Mouse (Mus musculus): ENCODE measurements around the gene Tesk1. TPM values are rescaled to one million over a fixed set of nuclear protein-coding genes. Genes with fewer than 3 reads are reported as not detected.

The Tesk1 gene
- polyA plus RNA-seq, 1 experiment from 2014 or later: 0.15 TPM

DNA sequence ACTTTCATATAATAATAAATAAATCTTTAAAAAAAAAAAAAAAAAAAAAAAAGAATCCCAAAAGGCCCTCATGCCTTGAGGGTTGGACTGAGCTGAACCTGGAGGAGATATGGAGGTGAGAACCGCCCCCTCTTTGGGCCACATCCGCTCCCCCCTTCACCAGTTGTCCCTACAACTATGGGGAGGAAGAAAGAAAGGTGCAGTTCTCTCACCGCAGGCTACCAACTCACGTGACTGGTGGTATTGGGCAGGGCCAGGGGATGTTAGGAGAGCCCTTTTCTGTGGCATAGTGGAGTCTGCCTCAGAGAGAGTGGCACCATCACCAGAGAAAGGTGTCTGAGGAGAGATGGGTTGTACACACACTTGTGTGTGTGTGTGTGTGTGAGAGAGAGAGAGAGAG is 14.7 kb downstream of the Tesk1 start:
- 26% methylated on average over 4 of the region's 4 CpGs for WGBS (ENCODE audit: insufficient replicate concordance)
- no peaks in the 10 kb centered on the region for H3K4me1 ChIP-seq (ENCODE audit: control insufficient read depth, low read depth, low read length)
- no peak overlapping the region; the same call in 1 of the 2 replicates for H3K27ac ChIP-seq (ENCODE audit: low read length)
- no peak for ATAC-seq (ENCODE audit: low read depth)
- no peak overlapping the region for H3K9ac ChIP-seq (ENCODE audit: low read depth, low read length)
- H3K27me3 ChIP-seq (ENCODE audit: control insufficient read depth, insufficient read depth, low read depth, low read length): peaks cover 33% of the 10 kb centered on the region
- no peaks in the 10 kb centered on the region for H3K36me3 ChIP-seq (ENCODE audit: control insufficient read depth, insufficient read depth)
- no peak overlapping the region for H3K4me3 ChIP-seq (ENCODE audit: low read depth, low read length)
- H3K4me2 ChIP-seq (ENCODE audit: low read depth, low read length): no peak overlapping the region
- no peaks in the 10 kb centered on the region for H3K9me3 ChIP-seq (replicated peaks; ENCODE audit: control insufficient read depth, low read length)

- Histone ChIP-seq H3K4me3 (ENCODE audit: low read depth, low read length) (no peak overlapping the region), H3K9me3 (replicated peaks; ENCODE audit: control insufficient read depth, low read length) (no peaks in the 10 kb centered on the region), H3K27ac (ENCODE audit: low read length) (no peak overlapping the region), H3K4me1 (ENCODE audit: control insufficient read depth, low read depth, low read length) (no peaks in the 10 kb centered on the region), H3K36me3 (ENCODE audit: control insufficient read depth, insufficient read depth) (no peaks in the 10 kb centered on the region), H3K27me3 (ENCODE audit: control insufficient read depth, insufficient read depth, low read depth, low read length) (peaks cover 28% of the 10 kb centered on the region), H3K9ac (ENCODE audit: low read depth, low read length) (no peak overlapping the region), H3K4me2 (ENCODE audit: low read depth, low read length) (no peak overlapping the region)
- 20% methylated on average over 8 of the region's 8 CpGs for WGBS (ENCODE audit: insufficient replicate concordance)
- no peak for ATAC-seq (ENCODE audit: low read depth)
These were observed 15.4 kb downstream of the Tesk1 start for GRCm38 (mm10) chr4:43457124-43457523.

GRCm38 (mm10) chr4:43463102-43463501 is 21.4 kb downstream of the Tesk1 start:
- no peaks in the 10 kb centered on the region for H3K9me3 ChIP-seq (replicated peaks; ENCODE audit: control insufficient read depth, low read length)
- no peaks in the 10 kb centered on the region for H3K36me3 ChIP-seq (ENCODE audit: control insufficient read depth, insufficient read depth)
- no peaks in the 10 kb centered on the region for H3K4me1 ChIP-seq (ENCODE audit: control insufficient read depth, low read depth, low read length)
- 49% methylated on average over 5 of the region's 5 CpGs for WGBS (ENCODE audit: insufficient replicate concordance)
- no peak overlapping the region for H3K27ac ChIP-seq (ENCODE audit: low read length)
- H3K27me3 ChIP-seq (ENCODE audit: control insufficient read depth, insufficient read depth, low read depth, low read length): no peaks in the 10 kb centered on the region
- no peak overlapping the region for H3K9ac ChIP-seq (ENCODE audit: low read depth, low read length)
- H3K4me2 ChIP-seq (ENCODE audit: low read depth, low read length): no peak overlapping the region
- no peak for ATAC-seq (ENCODE audit: low read depth)
- H3K4me3 ChIP-seq (ENCODE audit: low read depth, low read length): no peak overlapping the region

GRCm38 (mm10) chr4:43465935-43466334 is 24.2 kb downstream of the Tesk1 start:
- no peaks in the 10 kb centered on the region for H3K36me3 ChIP-seq (ENCODE audit: control insufficient read depth, insufficient read depth)
- no peaks in the 10 kb centered on the region for H3K27me3 ChIP-seq (ENCODE audit: control insufficient read depth, insufficient read depth, low read depth, low read length)
- no peak overlapping the region for H3K4me2 ChIP-seq (ENCODE audit: low read depth, low read length)
- no peaks in the 10 kb centered on the region for H3K9me3 ChIP-seq (replicated peaks; ENCODE audit: control insufficient read depth, low read length)
- no peaks in the 10 kb centered on the region for H3K4me1 ChIP-seq (ENCODE audit: control insufficient read depth, low read depth, low read length)
- ATAC-seq (ENCODE audit: low read depth): no peak
- 43% methylated on average over 6 of the region's 6 CpGs for WGBS (ENCODE audit: insufficient replicate concordance)
- no peak overlapping the region for H3K27ac ChIP-seq (ENCODE audit: low read length)
- H3K4me3 ChIP-seq (ENCODE audit: low read depth, low read length): no peak overlapping the region
- no peak overlapping the region for H3K9ac ChIP-seq (ENCODE audit: low read depth, low read length)

DNA sequence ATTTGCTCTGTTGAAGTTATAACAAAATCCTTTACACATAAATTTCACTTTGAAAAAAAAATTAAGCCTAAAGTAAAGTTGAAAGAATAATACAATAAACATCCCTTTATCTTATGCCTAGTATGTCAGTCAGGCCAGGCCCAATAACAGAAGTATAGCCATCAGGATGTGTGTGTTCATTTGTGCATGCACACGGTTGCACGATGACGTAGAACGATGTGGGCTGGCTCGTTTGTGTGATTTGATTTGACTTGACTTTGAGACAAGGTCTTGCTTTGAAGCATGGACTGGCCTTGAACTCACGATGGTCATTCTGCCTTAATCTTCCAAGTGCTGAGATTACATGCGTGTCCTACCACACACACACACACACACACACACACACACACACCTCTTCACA is 25.1 kb downstream of the Tesk1 start:
- H3K27me3 ChIP-seq (ENCODE audit: control insufficient read depth, insufficient read depth, low read depth, low read length): no peaks in the 10 kb centered on the region
- 74% methylated on average over 7 of the region's 7 CpGs for WGBS (ENCODE audit: insufficient replicate concordance)
- no peaks in the 10 kb centered on the region for H3K4me1 ChIP-seq (ENCODE audit: control insufficient read depth, low read depth, low read length)
- no peak overlapping the region for H3K9ac ChIP-seq (ENCODE audit: low read depth, low read length)
- ATAC-seq (ENCODE audit: low read depth): no peak
- H3K4me3 ChIP-seq (ENCODE audit: low read depth, low read length): no peak overlapping the region
- H3K27ac ChIP-seq (ENCODE audit: low read length): no peak overlapping the region
- no peak overlapping the region for H3K4me2 ChIP-seq (ENCODE audit: low read depth, low read length)
- no peaks in the 10 kb centered on the region for H3K36me3 ChIP-seq (ENCODE audit: control insufficient read depth, insufficient read depth)
- no peaks in the 10 kb centered on the region for H3K9me3 ChIP-seq (replicated peaks; ENCODE audit: control insufficient read depth, low read length)

- Histone ChIP-seq H3K9ac (ENCODE audit: low read depth, low read length) (no peak overlapping the region), H3K27ac (ENCODE audit: low read length) (no peak overlapping the region), H3K4me1 (ENCODE audit: control insufficient read depth, low read depth, low read length) (no peaks in the 10 kb centered on the region), H3K36me3 (ENCODE audit: control insufficient read depth, insufficient read depth) (no peaks in the 10 kb centered on the region), H3K9me3 (replicated peaks; ENCODE audit: control insufficient read depth, low read length) (no peaks in the 10 kb centered on the region), H3K27me3 (ENCODE audit: control insufficient read depth, insufficient read depth, low read depth, low read length) (no peaks in the 10 kb centered on the region), H3K4me2 (ENCODE audit: low read depth, low read length) (no peak overlapping the region), H3K4me3 (ENCODE audit: low read depth, low read length) (no peak overlapping the region)
- no peak for ATAC-seq (ENCODE audit: low read depth)
- WGBS (ENCODE audit: insufficient replicate concordance): 76% methylated on average over 10 of the region's 10 CpGs
These were observed 28.6 kb downstream of the Tesk1 start for GRCm38 (mm10) chr4:43470301-43470700.

- no peak overlapping the region for H3K4me2 ChIP-seq (ENCODE audit: low read depth, low read length)
- no peak for ATAC-seq (ENCODE audit: low read depth)
- H3K36me3 ChIP-seq (ENCODE audit: control insufficient read depth, insufficient read depth): no peaks in the 10 kb centered on the region
- no peak overlapping the region for H3K4me3 ChIP-seq (ENCODE audit: low read depth, low read length)
- 48% methylated on average over 1 of the region's 1 CpGs for WGBS (ENCODE audit: insufficient replicate concordance)
- no peak overlapping the region for H3K27ac ChIP-seq (ENCODE audit: low read length)
- H3K27me3 ChIP-seq (ENCODE audit: control insufficient read depth, insufficient read depth, low read depth, low read length): no peaks in the 10 kb centered on the region
- H3K9ac ChIP-seq (ENCODE audit: low read depth, low read length): no peak overlapping the region
- H3K4me1 ChIP-seq (ENCODE audit: control insufficient read depth, low read depth, low read length): peaks cover 3% of the 10 kb centered on the region; the same call in 1 of the 2 replicates
- no peaks in the 10 kb centered on the region for H3K9me3 ChIP-seq (replicated peaks; ENCODE audit: control insufficient read depth, low read length)
These were observed 31.9 kb downstream of the Tesk1 start for GRCm38 (mm10) chr4:43473636-43474035.

DNA sequence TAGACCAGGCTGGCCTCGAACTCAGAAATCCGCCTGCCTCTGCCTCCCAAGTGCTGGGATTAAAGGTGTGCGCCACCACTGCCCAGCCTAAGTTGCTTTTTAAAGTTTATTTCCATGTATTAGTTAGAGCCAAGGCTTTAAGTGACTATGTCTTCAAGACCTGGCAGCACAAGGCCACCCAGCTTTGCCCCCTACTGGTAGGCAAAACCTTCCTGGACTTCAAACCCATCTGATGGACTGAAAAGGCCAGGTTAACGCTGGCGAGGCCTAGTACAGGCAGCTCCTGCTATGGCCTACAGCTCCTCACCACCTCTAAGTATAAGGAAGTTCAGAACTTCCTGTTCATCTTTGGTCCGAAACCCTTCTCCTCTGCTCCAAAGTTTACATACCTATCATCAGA is 34.9 kb downstream of the Tesk1 start:
- no peak overlapping the region for H3K4me3 ChIP-seq (ENCODE audit: low read depth, low read length)
- ATAC-seq (ENCODE audit: low read depth): no peak
- peaks cover 4% of the 10 kb centered on the region; the same call in 1 of the 2 replicates for H3K4me1 ChIP-seq (ENCODE audit: control insufficient read depth, low read depth, low read length)
- H3K9ac ChIP-seq (ENCODE audit: low read depth, low read length): no peak overlapping the region
- no peaks in the 10 kb centered on the region for H3K27me3 ChIP-seq (ENCODE audit: control insufficient read depth, insufficient read depth, low read depth, low read length)
- no peak overlapping the region for H3K4me2 ChIP-seq (ENCODE audit: low read depth, low read length)
- H3K27ac ChIP-seq (ENCODE audit: low read length): no peak overlapping the region
- 61% methylated on average over 6 of the region's 6 CpGs for WGBS (ENCODE audit: insufficient replicate concordance)
- H3K9me3 ChIP-seq (replicated peaks; ENCODE audit: control insufficient read depth, low read length): no peaks in the 10 kb centered on the region
- no peaks in the 10 kb centered on the region for H3K36me3 ChIP-seq (ENCODE audit: control insufficient read depth, insufficient read depth)

DNA sequence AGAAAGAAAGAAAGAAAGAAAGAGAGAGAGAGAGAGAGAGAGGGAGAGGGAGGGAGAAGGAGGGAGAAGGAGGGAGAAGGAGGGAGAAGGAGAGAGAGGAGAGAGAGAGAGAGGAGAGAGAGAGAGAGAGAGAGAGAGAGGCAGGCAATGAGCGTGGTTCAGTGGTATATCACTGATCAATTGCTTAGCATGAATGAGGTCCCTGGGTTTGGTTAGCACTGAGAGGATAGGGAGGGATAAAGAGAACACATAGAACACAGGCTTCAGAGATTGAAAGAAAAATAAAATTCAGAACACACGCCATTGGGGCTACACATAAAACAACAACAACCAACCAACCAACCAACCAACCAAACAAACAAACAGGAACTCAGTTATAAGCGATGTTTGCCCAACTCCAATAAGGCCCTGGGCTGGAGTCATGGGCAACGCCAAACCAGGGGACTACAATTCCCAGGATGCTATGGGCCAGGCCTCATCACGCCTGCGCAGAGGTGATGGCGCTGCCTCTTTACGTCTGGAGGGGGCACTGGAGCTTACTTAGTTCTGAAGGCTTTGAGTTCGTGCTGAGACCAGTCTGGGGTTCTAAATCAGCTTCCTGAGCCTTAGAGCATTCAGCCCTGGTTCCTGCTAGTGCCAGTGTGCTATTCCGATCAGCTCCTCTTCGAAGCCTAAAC is 36.3 kb downstream of the Tesk1 start:
- Histone ChIP-seq H3K9ac (ENCODE audit: low read depth, low read length) (peak overlapping the region; percentile 59), H3K4me2 (ENCODE audit: low read depth, low read length) (peak overlapping the region; percentile 62), H3K4me3 (ENCODE audit: low read depth, low read length) (peak overlapping the region; percentile 54), H3K4me1 (ENCODE audit: control insufficient read depth, low read depth, low read length) (peaks cover 4% of the 10 kb centered on the region; the same call in 1 of the 2 replicates), H3K27ac (ENCODE audit: low read length) (no peak overlapping the region), H3K27me3 (ENCODE audit: control insufficient read depth, insufficient read depth, low read depth, low read length) (no peaks in the 10 kb centered on the region), H3K9me3 (replicated peaks; ENCODE audit: control insufficient read depth, low read length) (no peaks in the 10 kb centered on the region), H3K36me3 (ENCODE audit: control insufficient read depth, insufficient read depth) (no peaks in the 10 kb centered on the region)
- WGBS (ENCODE audit: insufficient replicate concordance): 12% methylated on average over 11 of the region's 11 CpGs
- ATAC-seq (ENCODE audit: low read depth): peak; percentile 93

Measured in liver, embryonic 16.5 days (tissue).